In genomic region chr9:116276141-116276540, GRCm38 (mm10) we compare ENCODE assay signal across 16 mouse cellular contexts.
DNase-seq lines count a peak whose midpoint lies in the region; TF ChIP-seq lines count a peak whose summit lies in the region.
"Had no signal": no experiment of that assay in that cellular context is flagged by ENCODE, and none has a peak within 500 bp of the region (broad histone marks: within the 10 kb centered on the region; RNA-seq: fewer than 3 reads in every experiment).

No protein-coding gene starts in this region.

- TF ChIP-seq CTCF in lung, adult 2 months (IDR thresholded peaks at IDR 0.05; ENCODE audit: insufficient read depth, low read length) = no peak

- TF ChIP-seq POLR2A in lung, adult 2 months (IDR thresholded peaks at IDR 0.05; ENCODE audit: borderline replicate concordance, extremely low read depth, low read depth, low read length) = no peak

- DNase-seq in heart, adult 11 months = peak; percentile 95
- DNase-seq in heart, postnatal 4 days = no peak
- peak; percentile 14 for DNase-seq in lung, postnatal 36 days
- no peak for DNase-seq in lung, adult 2 months
- DNase-seq in gastrocnemius, postnatal 10 days = peak; percentile 10
- DNase-seq in right cerebral cortex, postnatal 4 days = no peak
- no peak for DNase-seq in neural tube, embryonic 10.5 days (ENCODE audit: extremely low spot score, low spot score)
- DNase-seq: cerebellum, adult 18-20 months; cerebellum, postnatal 25 days; embryo, embryonic 11 days; kidney, postnatal 36 days; thymus, postnatal 4 days had no signal

- peaks cover 9% of the 10 kb centered on the region for H3K4me1 ChIP-seq in lung, adult 2 months (ENCODE audit: control insufficient read depth, insufficient read depth, low read length)
- H3K4me1 ChIP-seq: forebrain, embryonic 15.5 days; hindbrain, embryonic 15.5 days; limb, embryonic 12.5 days; neural tube, embryonic 12.5 days had no signal

- 64% methylated on average over 2 of the region's 2 CpGs for WGBS in lung, adult 2 months

- H3K4me3 ChIP-seq in lung, adult 2 months (replicated peaks; ENCODE audit: extremely low read depth, low read depth, low read length) = no peak overlapping the region
- H3K4me3 ChIP-seq: forebrain, embryonic 15.5 days; hindbrain, embryonic 15.5 days; limb, embryonic 12.5 days; neural tube, embryonic 12.5 days had no signal

Comparison
In these comparisons a context has a peak if more than half of its experiments do, and no peak if none do; other contexts are left out.
1. DNase-seq: peak in heart, adult 11 months (single experiment), lung, postnatal 36 days (single experiment) and gastrocnemius, postnatal 10 days (single experiment); none in heart, postnatal 4 days (single experiment), lung, adult 2 months (single experiment), right cerebral cortex, postnatal 4 days (single experiment) and neural tube, embryonic 10.5 days (single experiment).